Mouse (Mus musculus) left cerebral cortex, adult 2 months (tissue): ENCODE measurements around the gene Rpl5. TPM values are rescaled to one million over a fixed set of nuclear protein-coding genes. Genes with fewer than 3 reads are reported as not detected.

ENCODE experiments used
- DNase-seq, 2 experiments: peaks; one replicate each; pipeline ENCODE4 v3.0.0; 2021 to 2022; ENCODE audit warnings: low spot score in 2 of 2, mixed read lengths in 1 of 2; ENCODE audit errors: extremely low spot score in 1 of 2
- H3K27ac ChIP-seq: fragments of 200-600 bp; 2 replicates; pipeline ENCODE4 v1.8.1; 2022
- H3K4me3 ChIP-seq: fragments of 200-600 bp; 2 replicates; pipeline ENCODE4 v1.8.1; 2022
- CTCF ChIP-seq: fragments of 200-600 bp; IDR thresholded peaks from 2 replicates; pipeline ENCODE4 v1.8.1; 2022; ENCODE audit warnings: antibody characterized with exemption, mild to moderate bottlenecking, moderate library complexity
- intact Hi-C: fragments of 180-260 bp; cut with DNase I; formaldehyde crosslinking; loops from one replicate; pipeline ENCODE4 v1.15.1; 2025
- total RNA-seq, 2 experiments: library from RNA; stranded (reverse); gene quantifications; 2 replicates each; pipeline ENCODE4 v1.2.3; 2021

The Rpl5 gene
- total RNA-seq, 2 experiments from 2014 or later = 53.8 to 61.6 TPM

DNA sequence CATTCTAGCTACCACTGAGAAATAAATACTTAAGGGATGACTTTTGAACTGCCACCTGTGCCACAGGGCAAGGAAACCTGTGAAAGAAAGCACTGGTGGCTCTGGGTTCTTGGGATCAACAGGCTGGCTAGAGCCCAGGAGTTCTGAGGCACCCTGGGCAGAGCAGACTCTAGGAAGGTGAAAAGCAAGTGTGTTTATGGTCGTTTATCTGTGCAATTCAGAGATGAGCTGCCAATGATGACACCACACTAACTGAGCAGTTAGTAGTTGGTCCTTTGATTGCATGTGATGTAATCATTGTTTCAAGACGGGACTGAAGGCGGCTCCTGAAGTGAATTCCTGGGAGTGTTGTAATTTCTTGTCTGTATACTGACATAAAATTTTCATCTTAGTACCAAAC is 4.0 kb downstream of the Rpl5 start:
- intact Hi-C loops = loop anchor here (10.0 kb wide), 1 partner anchor 360 kb away; the partner anchor contains the start of gene Dr1
- Histone ChIP-seq H3K27ac (no peak overlapping the region), H3K4me3 (no peak overlapping the region)
- no peak for TF ChIP-seq CTCF
- DNase-seq = no peak

DNA sequence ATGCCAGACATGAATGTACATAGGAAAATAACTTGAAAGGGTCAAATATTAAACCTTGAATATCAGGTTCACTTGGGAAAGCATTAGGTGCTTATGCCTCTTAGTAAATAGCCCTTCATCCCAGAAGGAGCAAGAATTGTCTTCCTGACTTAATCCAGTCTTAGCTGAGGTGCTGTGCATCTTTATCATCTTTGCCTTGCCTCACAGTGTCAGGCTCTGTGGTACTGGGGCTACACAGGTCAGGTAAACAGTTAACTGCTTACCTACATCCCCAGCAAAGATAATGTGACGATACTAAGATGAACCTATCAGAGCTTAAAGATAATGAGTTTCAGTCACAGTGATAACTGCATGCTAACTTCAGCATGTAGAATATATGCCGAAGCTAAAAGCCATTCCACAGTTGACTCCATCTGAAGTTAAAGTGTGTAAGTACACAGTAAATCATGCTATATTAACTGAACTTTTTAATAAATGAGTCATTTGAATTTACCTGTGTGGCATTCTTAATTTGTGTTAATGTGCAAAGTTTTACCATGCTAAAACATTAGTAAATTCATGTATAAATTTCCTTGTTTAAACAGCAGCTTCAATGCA is 8.3 kb downstream of the Rpl5 start:
- TF ChIP-seq CTCF = no peak
- Histone ChIP-seq H3K27ac (no peak overlapping the region), H3K4me3 (no peak overlapping the region)
- DNase-seq = no peak
- intact Hi-C loops = loop anchor here (5.0 to 10.0 kb wide), 2 partner anchors 179 to 356 kb away; partner anchors contain the start of gene Dr1

GRCm38 (mm10) chr5:107909668-107910067 is 9.4 kb downstream of the Rpl5 start:
- intact Hi-C loops = loop anchor here (5.0 to 10.0 kb wide), 2 partner anchors 178 to 355 kb away; partner anchors contain the start of gene Dr1
- Histone ChIP-seq H3K4me3 (no peak overlapping the region), H3K27ac (no peak overlapping the region)
- TF ChIP-seq CTCF = no peak
- DNase-seq = no peak

- DNase-seq = no peak
- intact Hi-C loops = no loop called here
- no peak for TF ChIP-seq CTCF
- H3K27ac ChIP-seq = no peak overlapping the region
- H3K4me3 ChIP-seq = no peak overlapping the region
These were observed 9.8 kb downstream of the Rpl5 start for GRCm38 (mm10) chr5:107910084-107910616.

DNA sequence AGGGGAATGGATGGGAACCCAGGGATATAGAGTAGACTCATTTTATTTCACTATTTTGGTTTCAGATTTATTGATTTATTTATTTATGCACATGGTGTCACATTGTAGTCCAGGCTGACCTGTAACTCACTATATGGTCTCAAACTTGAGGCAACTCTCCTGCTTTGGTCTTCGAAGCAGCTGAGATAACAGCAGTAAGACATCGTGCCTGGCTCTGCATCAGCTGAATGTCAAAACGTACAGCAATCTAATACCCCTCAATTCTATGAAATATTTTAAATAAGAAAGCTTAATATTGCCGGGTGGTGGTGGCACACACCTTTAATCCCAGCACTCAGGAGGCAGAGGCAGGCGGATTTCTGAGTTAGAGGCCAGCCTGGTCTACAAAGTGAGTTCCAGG is 10.7 kb downstream of the Rpl5 start:
- no peak for DNase-seq
- no peak overlapping the region for H3K4me3 ChIP-seq
- intact Hi-C loops = no loop called here
- H3K27ac ChIP-seq = no peak overlapping the region
- TF ChIP-seq CTCF = no peak

DNA sequence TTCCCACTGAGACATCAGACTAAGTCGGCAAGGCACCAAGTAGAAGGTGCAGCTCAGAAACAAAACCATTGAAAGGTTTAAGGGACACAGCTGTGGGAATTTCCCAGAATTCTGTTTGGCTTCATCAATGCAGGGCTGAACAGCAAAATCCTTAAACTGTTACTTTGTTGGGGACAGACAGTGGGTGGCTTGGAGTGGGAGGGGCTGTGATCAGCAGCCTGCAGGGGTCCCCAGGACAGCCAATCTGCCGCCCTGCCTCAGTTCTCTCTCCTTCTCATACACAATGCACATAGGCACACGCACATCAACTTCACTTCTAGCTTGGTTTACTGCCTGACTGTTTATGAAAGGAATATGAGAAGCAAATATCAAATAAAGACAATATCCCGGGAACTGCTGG is 15.0 kb downstream of the Rpl5 start:
- no peak overlapping the region for H3K4me3 ChIP-seq
- no peak overlapping the region for H3K27ac ChIP-seq
- TF ChIP-seq CTCF = no peak
- no peak for DNase-seq
- intact Hi-C loops = no loop called here

DNA sequence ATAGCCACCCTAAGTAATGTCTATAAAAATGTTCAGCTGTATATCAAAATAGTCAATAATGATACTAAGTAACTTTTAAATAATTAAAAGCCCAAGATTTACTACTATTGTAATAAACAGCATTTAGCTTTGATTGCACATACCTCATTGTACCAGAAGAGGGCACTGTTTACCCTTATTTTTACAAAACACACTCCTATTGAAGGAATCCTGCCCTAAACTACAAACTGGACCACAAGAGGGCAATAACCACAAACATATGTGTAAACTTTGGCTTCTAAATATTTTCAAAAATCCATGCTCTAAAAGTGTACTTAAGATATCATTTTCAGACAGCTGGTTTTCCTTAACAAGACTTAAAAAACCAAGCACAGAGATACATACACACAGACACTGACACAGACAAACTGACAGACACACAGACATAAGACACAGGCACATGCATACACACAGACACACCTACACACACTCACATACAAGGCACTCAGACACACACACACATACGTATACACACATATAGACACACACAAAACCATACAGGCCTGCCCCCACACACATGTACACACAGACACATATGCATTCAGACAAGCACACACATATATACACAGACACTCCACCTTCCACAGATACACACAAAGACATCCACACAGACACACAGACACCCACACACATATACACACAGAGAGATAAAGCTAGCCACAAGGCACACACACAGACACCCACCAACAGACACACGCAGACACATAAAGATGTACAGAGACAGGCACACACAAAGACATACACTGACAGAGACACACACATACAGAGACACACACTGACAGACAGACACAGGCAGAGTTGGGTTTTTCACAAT is 21.3 kb downstream of the Rpl5 start:
- TF ChIP-seq CTCF = peak; percentile 92
- H3K27ac ChIP-seq = no peak overlapping the region
- H3K4me3 ChIP-seq = no peak overlapping the region
- intact Hi-C loops = loop anchor here (1.0 to 5.0 kb wide), 3 partner anchors 66 to 111 kb away; partner anchors contain the start of gene Fam69a
- peak in 1 of 2 experiments; percentile 27 for DNase-seq

DNA sequence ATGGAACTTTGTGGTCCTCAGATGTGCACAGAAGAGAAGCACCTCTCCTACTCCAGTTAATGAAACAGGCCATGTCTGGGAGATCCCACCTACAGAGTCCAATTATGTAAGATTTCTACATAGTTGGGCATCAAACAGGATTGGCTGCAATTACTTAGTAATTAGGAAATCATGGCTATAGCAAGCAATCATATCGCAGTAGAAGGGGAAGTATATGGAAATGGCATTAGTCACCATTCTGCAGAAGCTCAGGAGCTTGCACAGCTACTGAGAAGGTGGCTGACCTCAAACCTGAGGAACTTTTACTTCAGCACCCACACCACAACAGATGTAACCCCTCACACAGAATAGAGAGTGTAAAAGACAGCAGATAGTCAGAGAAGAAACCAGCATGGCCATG is 22.5 kb downstream of the Rpl5 start:
- intact Hi-C loops = loop anchor here (5.0 kb wide), 1 partner anchor 109 kb away; no protein-coding TSS in a partner anchor
- no peak for DNase-seq
- H3K4me3 ChIP-seq = no peak overlapping the region
- TF ChIP-seq CTCF = no peak
- no peak overlapping the region for H3K27ac ChIP-seq

GRCm38 (mm10) chr5:107924564-107924963 is 24.3 kb downstream of the Rpl5 start:
- H3K4me3 ChIP-seq = no peak overlapping the region
- no peak for TF ChIP-seq CTCF
- no peak for DNase-seq
- H3K27ac ChIP-seq = no peak overlapping the region
- intact Hi-C loops = loop anchor here (5.0 kb wide), 1 partner anchor 108 kb away; no protein-coding TSS in a partner anchor

DNA sequence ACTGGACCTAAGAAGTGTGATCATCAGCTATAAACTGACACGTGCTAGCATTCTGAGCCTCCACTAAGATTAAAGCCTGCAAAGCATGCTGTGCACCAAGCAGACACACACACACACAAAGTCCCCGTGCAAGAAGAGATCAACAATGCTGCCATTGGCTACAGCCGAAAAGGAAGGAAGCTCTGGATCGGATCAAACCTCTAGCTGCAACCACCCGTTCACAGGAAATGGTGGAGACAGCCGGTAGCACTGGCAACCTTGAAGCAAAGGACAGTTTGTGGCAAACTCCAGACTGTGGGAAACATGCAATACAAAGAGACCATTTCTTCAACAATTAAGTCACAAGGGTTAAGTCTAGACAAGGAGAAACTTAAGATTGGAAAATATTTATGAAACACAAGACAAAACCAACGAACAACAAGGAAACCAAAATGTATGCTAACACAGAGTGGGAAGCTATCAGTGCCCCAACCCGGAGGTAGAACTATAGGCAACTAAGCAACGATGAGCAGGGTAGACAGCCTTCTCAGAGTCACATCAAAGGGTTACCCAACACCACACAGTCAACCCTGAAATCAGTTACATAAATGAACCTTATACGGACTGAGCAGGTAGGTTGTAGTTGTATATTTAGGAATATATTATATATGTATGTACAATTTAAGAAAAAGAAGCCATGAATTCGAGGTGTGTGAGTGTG is 26.4 kb downstream of the Rpl5 start:
- intact Hi-C loops = no loop called here
- no peak overlapping the region for H3K4me3 ChIP-seq
- DNase-seq = no peak
- no peak for TF ChIP-seq CTCF
- no peak overlapping the region for H3K27ac ChIP-seq

GRCm38 (mm10) chr5:107932556-107932955 is 32.3 kb downstream of the Rpl5 start:
- Histone ChIP-seq H3K4me3 (no peak overlapping the region), H3K27ac (no peak overlapping the region)
- no peak for DNase-seq
- no peak for TF ChIP-seq CTCF
- intact Hi-C loops = no loop called here
